Mouse (Mus musculus) heart, adult 2 months (tissue): ENCODE measurements around the gene Mpp2.

Experiments used
- CTCF ChIP-seq: fragments of 200-600 bp; IDR thresholded peaks from 2 replicates; pipeline ENCODE4 v1.8.1; 2022; ENCODE audit warnings: antibody characterized with exemption, mild to moderate bottlenecking, moderate library complexity
- EP300 ChIP-seq: fragments of 200-500 bp; IDR thresholded peaks from 2 replicates; pipeline ENCODE4 v1.6.1; 2011; ENCODE audit warnings: low read depth, low read length, control low read depth; ENCODE audit not compliant: insufficient read depth
- POLR2A ChIP-seq: fragments of 200-500 bp; IDR thresholded peaks from 2 replicates; pipeline ENCODE4 v1.6.1; 2011; ENCODE audit warnings: mild to moderate bottlenecking, low read depth, low read length, control low read depth; ENCODE audit not compliant: insufficient read depth

DNA sequence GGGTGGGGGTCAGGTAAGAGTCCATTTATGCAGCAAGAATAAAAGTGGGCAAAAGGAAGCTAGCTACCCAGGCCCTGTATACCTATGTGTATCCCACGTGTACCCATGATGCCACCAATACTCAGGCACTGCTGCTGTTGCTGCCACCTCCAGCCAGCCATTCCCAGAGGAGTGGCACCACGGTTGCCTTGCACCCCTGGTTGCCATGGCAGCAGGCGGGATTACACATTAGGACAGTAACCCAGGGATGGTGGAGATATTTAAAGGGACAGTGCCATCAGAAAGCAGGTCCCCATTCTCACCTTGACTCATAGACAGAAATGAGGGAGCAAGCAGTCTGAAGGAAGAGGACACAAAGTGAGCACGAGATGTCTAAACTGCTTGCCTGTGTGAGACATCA, 5.1 kb downstream of the Mpp2 start:
- TF ChIP-seq CTCF = no peak
- no peak for TF ChIP-seq POLR2A
- TF ChIP-seq EP300 = no peak
